8 mouse cellular contexts compared by ENCODE assay signal in genomic region chr5:125176864-125177263, GRCm38 (mm10). TPM values are rescaled to one million over a fixed set of nuclear protein-coding genes. Genes with fewer than 3 reads are reported as not detected.
A peak's percentile ranks its signal among the peaks of the same experiment; 100 is the strongest.
DNase-seq lines count a peak whose midpoint lies in the region; ATAC-seq lines count a peak whose summit lies in the region.

No protein-coding gene starts in this region.

- no peak for ATAC-seq in hindbrain, embryonic 14.5 days (ENCODE audit: low FRiP score)

- H3K36me3 ChIP-seq in embryonic facial prominence, embryonic 10.5 days (replicated peaks): peaks cover 6% of the 10 kb centered on the region; the same call in 1 of the 2 replicates
- H3K36me3 ChIP-seq in hindbrain, embryonic 14.5 days (replicated peaks; ENCODE audit: control insufficient read depth, insufficient read depth): no peaks in the 10 kb centered on the region

- H3K27ac ChIP-seq in embryonic facial prominence, embryonic 10.5 days (replicated peaks): peak overlapping the region; percentile 94
- H3K27ac ChIP-seq in hindbrain, embryonic 14.5 days: peak overlapping the region; percentile 92

- 11% methylated on average over 12 of the region's 12 CpGs for WGBS in embryonic facial prominence, embryonic 10.5 days
- 5% methylated on average over 12 of the region's 12 CpGs for WGBS in hindbrain, embryonic 14.5 days

- no peaks in the 10 kb centered on the region for H3K9me3 ChIP-seq in embryonic facial prominence, embryonic 10.5 days
- H3K9me3 ChIP-seq in hindbrain, embryonic 14.5 days (ENCODE audit: control insufficient read depth, low read length): no peaks in the 10 kb centered on the region

- H3K4me2 ChIP-seq in hindbrain, embryonic 14.5 days (replicated peaks): peak overlapping the region; percentile 86

- peak; percentile 54 to 57 for DNase-seq in cerebellum, adult 18-20 months
- DNase-seq in cerebellum, postnatal 4 days (ENCODE audit: low spot score in 2 of 2): no peak
- no peak for DNase-seq in embryonic facial prominence, embryonic 10.5 days (ENCODE audit: low spot score)
- DNase-seq in hindbrain, embryonic 14.5 days (ENCODE audit: low spot score): no peak
- peak; percentile 55 to 76 for DNase-seq in left cerebral cortex, adult 18-20 months (ENCODE audit: low spot score in 2 of 2)
- peak; percentile 72 for DNase-seq in lung, postnatal 36 days
- no peak for DNase-seq in embryo, embryonic 10 days (ENCODE audit: low spot score)
- no peak for DNase-seq in gastrocnemius, postnatal 4 days (ENCODE audit: low spot score in 2 of 2)

- H3K27me3 ChIP-seq in embryonic facial prominence, embryonic 10.5 days (replicated peaks; ENCODE audit: low read depth, poor library complexity, severe bottlenecking): peaks cover 8% of the 10 kb centered on the region
- H3K27me3 ChIP-seq in hindbrain, embryonic 14.5 days (ENCODE audit: control insufficient read depth, insufficient read depth, low read length): no peaks in the 10 kb centered on the region

- H3K4me3 ChIP-seq in embryonic facial prominence, embryonic 10.5 days: peak overlapping the region; percentile 95
- H3K4me3 ChIP-seq in hindbrain, embryonic 14.5 days (replicated peaks; ENCODE audit: low read length): peak overlapping the region; percentile 78

- H3K9ac ChIP-seq in hindbrain, embryonic 14.5 days: peak overlapping the region; percentile 87

- H3K4me1 ChIP-seq in embryonic facial prominence, embryonic 10.5 days: peaks cover 76% of the 10 kb centered on the region
- peaks cover 67% of the 10 kb centered on the region for H3K4me1 ChIP-seq in hindbrain, embryonic 14.5 days (replicated peaks; ENCODE audit: control insufficient read depth, insufficient read depth, low read length)

RNA-seq across cellular contexts. Expression of gene Ncor2, which starts 2.2 kb away (rescaled TPM):
- 19.2 and 19.8 TPM in 2 replicates for polyA plus RNA-seq in embryonic facial prominence, embryonic 10.5 days (2016; fragmentation: Nextera tagmentation; extraction: Ambion mirVana)
- polyA plus RNA-seq in hindbrain, embryonic 14.5 days (2014; fragmentation: Nextera tagmentation; extraction: Ambion mirVana): 26.0 and 27.4 TPM in 2 replicates
- total RNA-seq in left cerebral cortex, adult 18-20 months (2021): 100 to 1,000 TPM; 177 to 208 TPM
- 100 to 1,000 TPM; 168 to 179 TPM for total RNA-seq in gastrocnemius, postnatal 4 days (2021)

Comparison
In these comparisons a context has a peak if more than half of its experiments do, and no peak if none do; other contexts are left out.
1. DNase-seq: peak in cerebellum, adult 18-20 months (2 of 2), left cerebral cortex, adult 18-20 months (2 of 2) and lung, postnatal 36 days (single experiment); none in cerebellum, postnatal 4 days (0 of 2), embryonic facial prominence, embryonic 10.5 days (single experiment), hindbrain, embryonic 14.5 days (single experiment), embryo, embryonic 10 days (single experiment) and gastrocnemius, postnatal 4 days (0 of 2).